In genomic region chr1:87828926-87829580, GRCm38 (mm10) we compare ENCODE assay signal across 15 mouse cellular contexts. TPM values are rescaled to one million over a fixed set of nuclear protein-coding genes. Genes with fewer than 3 reads are reported as not detected.
A peak's percentile ranks its signal among the peaks of the same experiment; 100 is the strongest.
DNase-seq lines count a peak whose midpoint lies in the region; ATAC-seq and TF ChIP-seq lines count a peak whose summit lies in the region.
"Had no signal": no experiment of that assay in that cellular context is flagged by ENCODE, and none has a peak within 500 bp of the region (broad histone marks: within the 10 kb centered on the region; RNA-seq: fewer than 3 reads in every experiment).

No protein-coding gene starts in this region.

- H3K27ac ChIP-seq in heart, embryonic 15.5 days = peak overlapping the region; percentile 42
- 0 out of 2 replicates have a peak overlapping the region, but pooled peaks have one; percentile 6 for H3K27ac ChIP-seq in midbrain, postnatal 0 days (ENCODE audit: low read depth, low read length)
- no peak overlapping the region for H3K27ac ChIP-seq in midbrain, embryonic 13.5 days
- H3K27ac ChIP-seq in bone marrow, adult 2 months (ENCODE audit: control insufficient read depth, insufficient read depth, low read depth, low read length, poor library complexity) = peak overlapping the region; percentile 90
- H3K27ac ChIP-seq in small intestine, adult 2 months (ENCODE audit: insufficient read depth, low read depth, low read length) = peak overlapping the region; percentile 85
- H3K27ac ChIP-seq: limb, embryonic 13.5 days had no signal

- no peak for TF ChIP-seq CTCF in midbrain, postnatal 0 days (IDR thresholded peaks at IDR 0.05)
- no peak for TF ChIP-seq CTCF in bone marrow, adult 2 months (IDR thresholded peaks at IDR 0.05; ENCODE audit: control insufficient read depth, insufficient read depth, low read length)
- TF ChIP-seq CTCF in small intestine, adult 2 months (IDR thresholded peaks at IDR 0.05; ENCODE audit: extremely low read depth, insufficient read length, insufficient replicate concordance, low read depth, low read length) = no peak

- H3K4me3 ChIP-seq in heart, embryonic 15.5 days = no peak overlapping the region
- no peak overlapping the region for H3K4me3 ChIP-seq in midbrain, postnatal 0 days (ENCODE audit: low read depth, low read length)
- no peak overlapping the region for H3K4me3 ChIP-seq in midbrain, embryonic 13.5 days (replicated peaks)
- H3K4me3 ChIP-seq in bone marrow, adult 2 months (replicated peaks; ENCODE audit: control insufficient read depth, low read depth, low read length) = no peak overlapping the region
- H3K4me3 ChIP-seq in small intestine, adult 2 months (ENCODE audit: low read depth, low read length) = no peak overlapping the region
- H3K4me3 ChIP-seq: heart, embryonic 13.5 days; limb, embryonic 13.5 days; midbrain, embryonic 10.5 days had no signal

- no peak overlapping the region for H3K9ac ChIP-seq in heart, embryonic 15.5 days
- no peak overlapping the region for H3K9ac ChIP-seq in midbrain, postnatal 0 days (replicated peaks; ENCODE audit: low read length, poor library complexity, severe bottlenecking)
- H3K9ac ChIP-seq in midbrain, embryonic 13.5 days (replicated peaks) = no peak overlapping the region
- H3K9ac ChIP-seq: heart, embryonic 13.5 days; limb, embryonic 13.5 days had no signal

- no peaks in the 10 kb centered on the region for H3K27me3 ChIP-seq in heart, embryonic 15.5 days
- H3K27me3 ChIP-seq in midbrain, postnatal 0 days (ENCODE audit: insufficient read depth, low read length) = no peaks in the 10 kb centered on the region
- no peaks in the 10 kb centered on the region for H3K27me3 ChIP-seq in midbrain, embryonic 13.5 days
- H3K27me3 ChIP-seq in small intestine, adult 2 months (ENCODE audit: control insufficient read depth, insufficient read depth, low read length) = no peaks in the 10 kb centered on the region
- H3K27me3 ChIP-seq: heart, embryonic 13.5 days; limb, embryonic 13.5 days had no signal

- H3K4me2 ChIP-seq in heart, embryonic 15.5 days = no peak overlapping the region
- H3K4me2 ChIP-seq in midbrain, postnatal 0 days (ENCODE audit: low read depth, low read length, poor library complexity, severe bottlenecking) = no peak overlapping the region
- H3K4me2 ChIP-seq in midbrain, embryonic 13.5 days (replicated peaks) = no peak overlapping the region
- H3K4me2 ChIP-seq: heart, embryonic 13.5 days; limb, embryonic 13.5 days had no signal

- ATAC-seq in heart, embryonic 15.5 days (replicated peaks; ENCODE audit: insufficient number of reproducible peaks, insufficient read depth, low FRiP score, low read depth) = no peak
- ATAC-seq in midbrain, postnatal 0 days (ENCODE audit: low FRiP score) = no peak
- ATAC-seq in midbrain, embryonic 13.5 days = no peak
- ATAC-seq: intestine, postnatal 0 days had no signal

- H3K4me1 ChIP-seq in heart, embryonic 15.5 days (replicated peaks) = peaks cover 8% of the 10 kb centered on the region; the same call in 1 of the 2 replicates
- no peaks in the 10 kb centered on the region for H3K4me1 ChIP-seq in midbrain, postnatal 0 days (ENCODE audit: insufficient read depth, low read length)
- 0 out of 2 replicates have a peak, but pooled peaks cover 4% of the 10 kb centered on the region for H3K4me1 ChIP-seq in midbrain, embryonic 13.5 days (replicated peaks)
- peaks cover 6% of the 10 kb centered on the region; the same call in 1 of the 2 replicates for H3K4me1 ChIP-seq in bone marrow, adult 2 months (ENCODE audit: control insufficient read depth, insufficient read depth, low read length)
- no peaks in the 10 kb centered on the region; the same call in 1 of the 2 replicates for H3K4me1 ChIP-seq in small intestine, adult 2 months (ENCODE audit: control insufficient read depth, insufficient read depth, insufficient read length, low read length)

- DNase-seq in heart, adult 9 months (ENCODE audit: low spot score in 2 of 2) = no peak
- DNase-seq in midbrain, postnatal 0 days (ENCODE audit: low spot score) = no peak
- no peak for DNase-seq in kidney, adult 18-20 months
- no peak for DNase-seq in ovary, postnatal 36 days (ENCODE audit: low spot score)
- DNase-seq: cerebellum, adult 2 months; embryo, embryonic 11 days; layer of hippocampus, postnatal 36 days had no signal

- no peaks in the 10 kb centered on the region for H3K36me3 ChIP-seq in heart, embryonic 15.5 days
- H3K36me3 ChIP-seq in midbrain, postnatal 0 days (ENCODE audit: insufficient read depth, low read length) = no peaks in the 10 kb centered on the region
- H3K36me3 ChIP-seq in midbrain, embryonic 13.5 days = no peaks in the 10 kb centered on the region
- no peaks in the 10 kb centered on the region for H3K36me3 ChIP-seq in small intestine, adult 2 months (ENCODE audit: control insufficient read depth, insufficient read depth, low read length)
- H3K36me3 ChIP-seq: heart, embryonic 13.5 days; limb, embryonic 13.5 days; midbrain, embryonic 10.5 days had no signal

- WGBS in heart, embryonic 15.5 days = 47% methylated on average over 7 of the region's 7 CpGs
- 37% methylated on average over 7 of the region's 7 CpGs for WGBS in midbrain, postnatal 0 days
- WGBS in midbrain, embryonic 13.5 days = 40% methylated on average over 7 of the region's 7 CpGs
- 29% methylated on average over 7 of the region's 7 CpGs for WGBS in bone marrow, adult 2 months
- WGBS in small intestine, adult 2 months = 43% methylated on average over 7 of the region's 7 CpGs

- TF ChIP-seq POLR2A in bone marrow, adult 2 months (IDR thresholded peaks at IDR 0.05; ENCODE audit: borderline replicate concordance, control insufficient read depth, low read depth, low read length) = no peak
- no peak for TF ChIP-seq POLR2A in small intestine, adult 2 months (IDR thresholded peaks at IDR 0.05; ENCODE audit: low read depth, low read length)

- H3K9me3 ChIP-seq in heart, embryonic 15.5 days (replicated peaks) = no peaks in the 10 kb centered on the region
- no peaks in the 10 kb centered on the region for H3K9me3 ChIP-seq in midbrain, postnatal 0 days (ENCODE audit: low read length)
- no peaks in the 10 kb centered on the region for H3K9me3 ChIP-seq in midbrain, embryonic 13.5 days
- H3K9me3 ChIP-seq: heart, embryonic 13.5 days; limb, embryonic 13.5 days; midbrain, embryonic 10.5 days had no signal

RNA-seq across cellular contexts. Expression of gene Dgkd, which starts 24.0 kb away (rescaled TPM):
- 19.7 and 24.7 TPM in 2 replicates for polyA plus RNA-seq in heart, embryonic 15.5 days (2015; fragmentation: Nextera tagmentation; extraction: Ambion mirVana)
- total RNA-seq in midbrain, postnatal 0 days (2014; rRNA removed) = 75.1 and 77.5 TPM in 2 replicates
- 36.6 and 38.2 TPM in 2 replicates for polyA plus RNA-seq in midbrain, postnatal 0 days (2015; fragmentation: Nextera tagmentation; extraction: Ambion mirVana)
- polyA plus RNA-seq in midbrain, embryonic 13.5 days (2015; fragmentation: Nextera tagmentation; extraction: Ambion mirVana) = 41.2 and 43.7 TPM in 2 replicates
- polyA plus RNA-seq in bone marrow, adult 2 months (2011; ENCODE audit: insufficient read depth, insufficient read length, low replicate concordance, missing spikeins) = 33.5 and 56.0 TPM in 2 replicates
- polyA plus RNA-seq in small intestine, adult 2 months (2012; rRNA removed) = 21.5 and 47.1 TPM in 2 replicates

RNA-seq across cellular contexts. Expression of gene Sag, which starts 25.6 kb away (rescaled TPM):
- polyA plus RNA-seq in heart, embryonic 15.5 days (2015; fragmentation: Nextera tagmentation; extraction: Ambion mirVana) = 0.79 and 0.86 TPM in 2 replicates
- not detected in 2 replicates for total RNA-seq in midbrain, postnatal 0 days (2014; rRNA removed)
- polyA plus RNA-seq in midbrain, postnatal 0 days (2015; fragmentation: Nextera tagmentation; extraction: Ambion mirVana) = 1.2 and 1.9 TPM in 2 replicates
- 2.5 and 3.2 TPM in 2 replicates for polyA plus RNA-seq in midbrain, embryonic 13.5 days (2015; fragmentation: Nextera tagmentation; extraction: Ambion mirVana)
- polyA plus RNA-seq in bone marrow, adult 2 months (2011; ENCODE audit: insufficient read depth, insufficient read length, low replicate concordance, missing spikeins) = 4.0 and 7.0 TPM in 2 replicates
- polyA plus RNA-seq in small intestine, adult 2 months (2012; rRNA removed) = 0.05 and 0.16 TPM in 2 replicates
